Mouse (Mus musculus) midbrain, embryonic 16.5 days (tissue): Measurements from ENCODE around the gene Kank1. TPM values are rescaled to one million over a fixed set of nuclear protein-coding genes. Genes with fewer than 3 reads are reported as not detected.

Experiments used
- ATAC-seq: fragments of 200-750 bp; cut with Nextera tagmentation; 2 replicates; pipeline ENCODE4 v1.8.0; 2017; ENCODE audit warnings: moderate TSS enrichment
- H3K27ac ChIP-seq: fragments of 300-500 bp; sonication (generic); 2 replicates; pipeline ENCODE4 v1.5.1; 2014; ENCODE audit warnings: mild to moderate bottlenecking, low read length, mixed read lengths
- H3K27me3 ChIP-seq: fragments of 300-500 bp; sonication (generic); 2 replicates; pipeline ENCODE4 v1.6.1; 2014; ENCODE audit warnings: low read depth, low read length, mixed read lengths; ENCODE audit not compliant: control insufficient read depth, insufficient read depth
- H3K36me3 ChIP-seq: fragments of 300-500 bp; sonication (generic); 2 replicates; pipeline ENCODE4 v1.6.1; 2014; ENCODE audit warnings: mild to moderate bottlenecking, low read length, moderate library complexity, mixed read lengths; ENCODE audit not compliant: control insufficient read depth, insufficient read depth
- H3K4me1 ChIP-seq: fragments of 300-500 bp; sonication (generic); 2 replicates; pipeline ENCODE4 v1.6.1; 2014; ENCODE audit warnings: mild to moderate bottlenecking, low read length, mixed read lengths; ENCODE audit not compliant: control insufficient read depth, insufficient read depth
- H3K4me2 ChIP-seq: fragments of 300-500 bp; sonication (generic); 2 replicates; pipeline ENCODE4 v1.6.1; 2014; ENCODE audit warnings: mild to moderate bottlenecking, low read length, mixed read lengths
- H3K4me3 ChIP-seq: fragments of 300-500 bp; sonication (generic); 2 replicates; pipeline ENCODE4 v1.5.1; 2014; ENCODE audit warnings: low read depth, mild to moderate bottlenecking, low read length, moderate library complexity, mixed read lengths
- H3K9ac ChIP-seq: fragments of 300-500 bp; sonication (generic); 2 replicates; pipeline ENCODE4 v1.6.1; 2014; ENCODE audit warnings: low read depth, low read length, mixed read lengths
- H3K9me3 ChIP-seq: fragments of 300-500 bp; sonication (generic); replicated peaks from 2 replicates; pipeline ENCODE4 v1.6.1; 2014; ENCODE audit warnings: mild to moderate bottlenecking, low read length, mixed read lengths; ENCODE audit not compliant: control insufficient read depth, poor library complexity, severe bottlenecking
- WGBS: fragments of 180-500 bp; shearing (Covaris S2); extraction: QIAGEN DNeasy Blood & Tissue Kit; methylation state at CpG from one replicate; pipeline ENCODE4 v1.1.7; 2014; 5-methylcytosine and 5-hydroxymethylcytosine counted together
- polyA plus RNA-seq: library from polyadenylated mRNA; unstranded; fragments of >200 nt; fragmentation: Nextera tagmentation; extraction: Ambion mirVana; gene quantifications from 2 replicates; pipeline ENCODE4 v1.2.1, GENCODE M21; 2015

The Kank1 gene
- polyA plus RNA-seq, 1 experiment from 2014 or later = 8.4 TPM

DNA sequence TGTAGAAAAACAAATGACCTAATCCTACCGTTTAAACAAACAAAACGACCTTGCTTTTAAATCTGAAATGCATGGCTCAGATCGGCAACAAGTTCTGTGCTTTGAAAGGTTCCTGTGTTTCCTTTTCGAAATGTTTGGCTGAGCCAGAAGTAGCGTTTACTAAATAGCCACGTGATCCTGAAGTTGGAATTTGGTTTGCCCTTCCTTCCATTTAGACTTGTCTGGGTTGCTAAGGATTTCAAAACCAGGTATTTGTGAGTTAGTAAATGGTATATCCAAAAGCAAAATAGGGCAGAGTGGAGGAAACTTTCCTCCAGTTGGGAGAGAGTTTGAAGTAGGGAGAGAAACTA, 171.1 kb downstream of the Kank1 start:
- Histone ChIP-seq H3K9ac (no peak overlapping the region), H3K27me3 (peaks cover 13% of the 10 kb centered on the region), H3K4me3 (no peak overlapping the region), H3K4me2 (no peak overlapping the region), H3K9me3 (no peaks in the 10 kb centered on the region), H3K27ac (no peak overlapping the region), H3K4me1 (peaks cover 11% of the 10 kb centered on the region), H3K36me3 (0 out of 2 replicates have a peak, but pooled peaks cover 2% of the 10 kb centered on the region)
- no peak for ATAC-seq
- 47% methylated on average over 6 of the region's 6 CpGs for WGBS

DNA sequence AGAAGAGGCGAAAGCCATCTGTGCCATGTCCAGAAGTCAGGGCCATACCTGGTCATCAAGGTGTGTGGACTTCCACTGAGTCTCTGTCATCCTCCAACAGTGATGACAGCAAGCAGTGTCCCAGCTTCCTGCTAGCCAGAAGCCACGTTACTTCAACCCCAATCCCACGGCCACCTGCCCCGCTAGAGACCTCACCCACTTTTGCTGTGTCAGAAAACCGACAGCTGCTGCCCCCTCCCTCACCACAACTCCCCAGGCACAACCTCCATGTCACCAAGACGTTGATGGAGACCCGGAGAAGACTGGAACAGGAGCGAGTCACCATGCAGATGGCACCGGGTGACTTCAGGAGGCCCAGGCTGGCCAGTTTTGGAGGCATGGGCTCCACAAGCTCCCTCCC, 172.5 kb downstream of the Kank1 start:
- WGBS = 97% methylated on average over 9 of the region's 9 CpGs

DNA sequence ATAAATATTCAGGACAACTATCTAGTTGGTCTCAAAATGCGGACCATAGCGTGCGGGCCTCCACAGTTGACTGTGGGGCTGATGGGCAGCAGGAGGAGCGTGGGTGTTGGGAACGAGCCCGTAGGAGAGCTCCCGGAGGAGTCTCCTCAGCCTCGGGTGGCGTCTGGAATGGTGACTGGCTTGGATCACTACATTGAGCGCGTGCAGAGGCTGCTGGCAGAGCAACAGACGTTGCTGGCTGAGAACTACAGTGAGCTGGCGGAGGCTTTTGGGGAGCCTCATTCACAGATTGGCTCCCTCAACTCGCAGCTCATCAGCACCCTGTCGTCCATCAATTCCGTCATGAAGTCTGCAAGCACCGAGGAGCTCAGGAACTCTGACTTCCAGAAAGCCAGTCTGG, 174.6 kb downstream of the Kank1 start:
- H3K9me3 ChIP-seq = no peaks in the 10 kb centered on the region
- no peak overlapping the region for H3K9ac ChIP-seq
- H3K4me3 ChIP-seq = no peak overlapping the region
- WGBS = 94% methylated on average over 17 of the region's 17 CpGs
- H3K4me2 ChIP-seq = no peak overlapping the region
- 0 out of 2 replicates have a peak, but pooled peaks cover 2% of the 10 kb centered on the region for H3K36me3 ChIP-seq
- peaks cover 6% of the 10 kb centered on the region for H3K4me1 ChIP-seq
- H3K27ac ChIP-seq = no peak overlapping the region
- no peak for ATAC-seq
- H3K27me3 ChIP-seq = peaks cover 4% of the 10 kb centered on the region

More for the DNA sequence above, 172.5 kb downstream of the Kank1 start:
- Histone ChIP-seq H3K9ac (no peak overlapping the region), H3K36me3 (0 out of 2 replicates have a peak, but pooled peaks cover 2% of the 10 kb centered on the region), H3K4me2 (no peak overlapping the region), H3K27ac (no peak overlapping the region), H3K4me1 (peaks cover 11% of the 10 kb centered on the region), H3K4me3 (no peak overlapping the region), H3K9me3 (no peaks in the 10 kb centered on the region), H3K27me3 (peaks cover 9% of the 10 kb centered on the region)
- ATAC-seq = no peak

DNA sequence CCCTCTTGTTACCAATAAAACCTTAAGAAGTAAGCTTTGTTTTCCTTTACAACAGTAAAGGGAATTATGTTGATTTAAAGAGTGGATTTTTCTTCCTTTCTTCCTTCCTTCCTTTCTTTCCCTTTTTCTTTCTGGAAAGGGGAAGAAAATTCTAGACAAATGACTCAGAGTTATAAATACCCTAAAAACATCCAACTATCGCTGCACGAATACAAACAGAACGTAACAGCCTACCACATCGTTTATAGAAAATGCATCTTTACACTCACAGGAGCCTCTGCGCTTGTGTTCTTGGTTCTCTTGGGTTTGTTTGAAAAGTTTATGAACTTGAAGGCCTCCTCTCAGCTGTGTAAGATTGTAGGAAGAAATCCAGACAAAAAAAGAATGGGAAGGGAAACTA, 178.7 kb downstream of the Kank1 start:
- WGBS = 88% methylated on average over 5 of the region's 5 CpGs
- no peaks in the 10 kb centered on the region for H3K27me3 ChIP-seq
- H3K36me3 ChIP-seq = no peaks in the 10 kb centered on the region
- H3K4me1 ChIP-seq = no peaks in the 10 kb centered on the region
- ATAC-seq = no peak
- no peak overlapping the region for H3K4me3 ChIP-seq
- no peak overlapping the region for H3K27ac ChIP-seq
- H3K9me3 ChIP-seq = no peaks in the 10 kb centered on the region
- no peak overlapping the region for H3K4me2 ChIP-seq
- no peak overlapping the region for H3K9ac ChIP-seq

DNA sequence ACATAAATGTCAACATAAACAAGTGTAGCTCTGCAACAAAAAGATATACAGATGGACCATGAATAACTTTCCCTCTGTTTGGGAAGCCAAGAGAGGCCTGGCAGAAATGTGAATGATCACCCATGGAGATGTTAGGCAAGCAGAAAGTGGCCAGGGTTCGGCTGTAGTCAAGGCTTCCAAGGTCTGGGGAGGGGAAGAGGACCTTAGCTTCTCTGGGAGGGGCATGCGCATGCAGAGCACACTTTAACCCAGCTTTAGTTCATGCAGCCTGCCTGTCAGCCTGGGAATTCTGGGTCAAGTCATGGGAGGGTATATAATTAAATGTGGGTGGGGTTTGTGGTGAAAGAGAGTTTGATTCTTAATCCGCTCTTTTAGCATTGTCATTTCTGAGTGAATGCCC, 180.9 kb downstream of the Kank1 start:
- Histone ChIP-seq H3K4me3 (no peak overlapping the region), H3K4me1 (no peaks in the 10 kb centered on the region), H3K9me3 (no peaks in the 10 kb centered on the region), H3K27me3 (no peaks in the 10 kb centered on the region), H3K36me3 (no peaks in the 10 kb centered on the region), H3K4me2 (no peak overlapping the region), H3K27ac (no peak overlapping the region), H3K9ac (no peak overlapping the region)
- no peak for ATAC-seq
- 33% methylated on average over 3 of the region's 3 CpGs for WGBS

DNA sequence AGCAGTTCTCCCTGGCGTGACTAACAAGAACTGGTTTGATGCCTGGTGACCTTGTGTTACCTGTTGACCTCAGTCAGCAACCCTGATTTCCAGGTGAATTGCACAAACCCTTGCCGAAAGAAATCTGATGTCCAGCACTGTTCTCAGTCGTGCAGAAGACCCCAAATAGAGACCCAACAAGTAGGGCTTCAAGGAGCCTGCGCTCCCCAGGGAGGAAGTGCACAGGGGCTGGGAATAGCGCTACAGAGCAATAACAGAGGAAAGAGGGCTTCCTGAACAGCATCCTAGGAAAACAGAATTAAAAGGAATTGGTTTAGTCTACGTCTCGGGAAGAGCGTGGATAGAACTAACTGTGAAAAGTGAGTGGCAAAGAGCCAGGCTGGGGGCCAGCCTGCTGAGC, 183.2 kb downstream of the Kank1 start:
- no peak overlapping the region for H3K4me2 ChIP-seq
- H3K36me3 ChIP-seq = no peaks in the 10 kb centered on the region
- H3K9ac ChIP-seq = no peak overlapping the region
- no peak overlapping the region for H3K4me3 ChIP-seq
- H3K27ac ChIP-seq = no peak overlapping the region
- no peaks in the 10 kb centered on the region for H3K9me3 ChIP-seq
- H3K4me1 ChIP-seq = no peaks in the 10 kb centered on the region
- no peak for ATAC-seq
- WGBS = 79% methylated on average over 8 of the region's 8 CpGs
- no peaks in the 10 kb centered on the region for H3K27me3 ChIP-seq

DNA sequence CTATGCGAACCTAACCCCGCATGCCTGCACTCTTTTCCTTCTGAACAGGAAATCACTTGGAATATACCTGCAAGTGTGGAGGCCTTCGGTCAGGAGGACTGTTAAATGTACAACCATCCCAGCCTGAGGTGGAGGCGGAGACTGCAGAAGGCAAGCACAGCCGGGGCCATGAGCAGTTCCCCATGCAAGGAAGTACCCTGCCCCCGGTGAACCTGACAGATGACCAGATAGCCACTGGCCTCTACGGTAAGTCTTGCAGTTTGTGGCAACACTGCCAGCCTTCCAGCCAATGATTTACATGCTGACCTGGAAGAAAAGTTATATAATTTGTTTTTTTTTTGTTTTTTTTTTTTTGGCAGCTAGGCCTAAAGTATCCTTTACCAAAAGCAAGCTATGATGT, 185.3 kb downstream of the Kank1 start:
- Histone ChIP-seq H3K36me3 (no peaks in the 10 kb centered on the region), H3K4me1 (no peaks in the 10 kb centered on the region)
- no peak for ATAC-seq

DNA sequence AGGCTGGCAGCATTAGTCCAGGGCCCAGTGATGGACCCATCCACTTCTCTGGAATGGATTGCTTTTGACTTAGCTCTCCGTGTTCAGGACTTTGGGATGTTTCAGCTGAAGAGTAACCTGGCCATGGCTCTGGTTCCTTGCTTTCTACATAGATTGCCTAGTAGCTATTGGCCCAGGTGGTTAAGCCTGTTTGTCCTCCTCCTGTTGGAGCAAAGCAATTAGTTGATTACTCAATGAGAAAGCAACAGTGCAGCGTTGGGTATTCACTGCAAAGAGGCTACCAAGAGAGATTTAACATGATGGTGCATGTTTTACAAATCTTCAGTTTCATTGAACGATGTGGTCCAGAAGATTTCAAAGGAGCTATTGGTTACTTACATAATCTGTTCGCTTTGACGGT, 186.6 kb downstream of the Kank1 start:
- no peak overlapping the region for H3K27ac ChIP-seq
- ATAC-seq = no peak
- no peak overlapping the region for H3K4me3 ChIP-seq
- H3K27me3 ChIP-seq = no peaks in the 10 kb centered on the region
- no peaks in the 10 kb centered on the region for H3K36me3 ChIP-seq
- WGBS = 94% methylated on average over 5 of the region's 5 CpGs
- H3K4me2 ChIP-seq = no peak overlapping the region
- H3K9me3 ChIP-seq = no peaks in the 10 kb centered on the region
- H3K4me1 ChIP-seq = no peaks in the 10 kb centered on the region
- no peak overlapping the region for H3K9ac ChIP-seq

More for the DNA sequence above, 185.3 kb downstream of the Kank1 start:
- no peak overlapping the region for H3K4me2 ChIP-seq
- H3K9ac ChIP-seq = no peak overlapping the region
- H3K9me3 ChIP-seq = no peaks in the 10 kb centered on the region
- no peak overlapping the region for H3K27ac ChIP-seq
- WGBS = 91% methylated on average over 7 of the region's 7 CpGs
- H3K27me3 ChIP-seq = no peaks in the 10 kb centered on the region
- no peak overlapping the region for H3K4me3 ChIP-seq

DNA sequence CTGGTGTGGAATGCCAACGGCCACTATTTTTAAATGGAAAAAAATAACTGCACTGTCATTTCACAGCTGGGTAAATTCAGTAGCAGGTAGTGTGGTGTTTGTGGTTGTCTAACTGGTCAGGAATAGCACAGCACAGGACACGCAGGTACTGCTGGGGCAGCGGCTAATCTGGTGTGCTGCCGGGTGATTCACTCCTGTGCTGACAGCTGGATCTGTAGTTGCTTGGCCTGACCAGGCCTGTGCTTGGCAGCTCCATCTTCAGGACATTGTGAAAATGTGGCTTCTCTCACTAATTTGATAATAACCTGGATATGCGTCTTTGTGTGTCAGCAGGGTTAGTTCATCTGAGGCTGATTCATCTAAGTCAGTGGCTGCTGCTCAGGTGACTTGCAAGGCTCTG, 189.7 kb downstream of the Kank1 start:
- Histone ChIP-seq H3K4me3 (no peak overlapping the region), H3K9me3 (no peaks in the 10 kb centered on the region), H3K4me1 (no peaks in the 10 kb centered on the region), H3K4me2 (no peak overlapping the region), H3K27ac (no peak overlapping the region), H3K27me3 (no peaks in the 10 kb centered on the region), H3K9ac (no peak overlapping the region; the same call in 1 of the 2 replicates), H3K36me3 (no peaks in the 10 kb centered on the region)
- 87% methylated on average over 5 of the region's 5 CpGs for WGBS
- ATAC-seq = no peak

DNA sequence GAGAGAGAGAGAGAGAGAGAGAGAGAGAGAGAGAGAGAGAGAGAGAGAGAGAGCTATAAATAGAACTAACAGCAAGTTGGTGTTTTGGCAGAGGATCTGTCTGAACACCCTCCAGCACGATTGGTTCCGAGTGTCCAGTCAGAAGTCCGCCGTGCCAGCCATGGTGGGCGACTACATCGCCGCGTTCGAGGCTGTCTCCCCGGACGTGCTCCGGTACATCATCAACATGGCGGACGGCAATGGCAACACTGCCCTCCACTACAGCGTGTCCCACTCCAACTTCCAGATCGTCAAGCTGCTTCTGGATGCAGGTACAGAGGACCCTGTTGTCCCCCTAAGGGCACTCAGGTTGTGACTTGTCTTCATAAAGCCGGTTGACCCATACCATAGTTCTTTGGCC, 191.1 kb downstream of the Kank1 start:
- Histone ChIP-seq H3K4me2 (no peak overlapping the region), H3K27me3 (no peaks in the 10 kb centered on the region), H3K4me1 (no peaks in the 10 kb centered on the region), H3K27ac (no peak overlapping the region), H3K36me3 (no peaks in the 10 kb centered on the region), H3K4me3 (no peak overlapping the region), H3K9me3 (no peaks in the 10 kb centered on the region), H3K9ac (no peak overlapping the region)
- 97% methylated on average over 17 of the region's 17 CpGs for WGBS
- no peak for ATAC-seq
